Mouse (Mus musculus): Measurements from ENCODE around the gene Yipf2. TPM values are rescaled to one million over a fixed set of nuclear protein-coding genes. Genes with fewer than 3 reads are reported as not detected.

Yipf2 gene
- total and polyA plus RNA-seq, 3 experiments = 16.6 to 21.2 (median 17.5) TPM

DNA sequence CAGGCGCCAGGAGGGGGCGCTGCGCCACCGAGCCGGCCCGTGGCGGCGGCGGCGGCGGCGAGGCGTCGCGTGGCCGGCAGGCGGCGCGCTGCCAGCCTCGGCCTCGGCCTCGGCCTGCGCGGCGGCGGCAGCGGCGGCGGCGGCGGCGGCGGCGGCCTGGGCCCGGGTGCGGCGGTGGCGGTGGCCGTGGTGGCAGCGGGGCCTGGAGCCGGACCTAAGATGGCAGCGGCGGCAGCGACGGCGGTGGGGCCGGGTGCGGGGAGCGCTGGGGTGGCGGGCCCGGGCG is 45.9 kb downstream of the Yipf2 start, which contains the start of gene Carm1:
Carm1 (plus strand) TSS at position 106 of the 286 bp plus-strand sequence.
- peaks cover 5 to 32% of the 10 kb centered on the region in 2 experiments; a peak in 3 of 4 replicates for H3K4me1 ChIP-seq (ENCODE audit: control insufficient read depth in 1 of 2, insufficient read depth in 2 of 2)
- peak within 1 kb of the TSS; percentile 82 for H3K4me2 ChIP-seq (ENCODE audit: insufficient read depth, low read depth, poor library complexity, severe bottlenecking)
- in situ Hi-C loops (cut with MboI; ENCODE audit: low pct_ligation_motif_present, low pct_unique_long_range_greater_than_20kb, low sequenced_read_pairs) = loop anchor here (5.0 kb wide), 1 partner anchor 46 kb away; the partner anchor contains the start of genes Timm29 and Yipf2

DNA sequence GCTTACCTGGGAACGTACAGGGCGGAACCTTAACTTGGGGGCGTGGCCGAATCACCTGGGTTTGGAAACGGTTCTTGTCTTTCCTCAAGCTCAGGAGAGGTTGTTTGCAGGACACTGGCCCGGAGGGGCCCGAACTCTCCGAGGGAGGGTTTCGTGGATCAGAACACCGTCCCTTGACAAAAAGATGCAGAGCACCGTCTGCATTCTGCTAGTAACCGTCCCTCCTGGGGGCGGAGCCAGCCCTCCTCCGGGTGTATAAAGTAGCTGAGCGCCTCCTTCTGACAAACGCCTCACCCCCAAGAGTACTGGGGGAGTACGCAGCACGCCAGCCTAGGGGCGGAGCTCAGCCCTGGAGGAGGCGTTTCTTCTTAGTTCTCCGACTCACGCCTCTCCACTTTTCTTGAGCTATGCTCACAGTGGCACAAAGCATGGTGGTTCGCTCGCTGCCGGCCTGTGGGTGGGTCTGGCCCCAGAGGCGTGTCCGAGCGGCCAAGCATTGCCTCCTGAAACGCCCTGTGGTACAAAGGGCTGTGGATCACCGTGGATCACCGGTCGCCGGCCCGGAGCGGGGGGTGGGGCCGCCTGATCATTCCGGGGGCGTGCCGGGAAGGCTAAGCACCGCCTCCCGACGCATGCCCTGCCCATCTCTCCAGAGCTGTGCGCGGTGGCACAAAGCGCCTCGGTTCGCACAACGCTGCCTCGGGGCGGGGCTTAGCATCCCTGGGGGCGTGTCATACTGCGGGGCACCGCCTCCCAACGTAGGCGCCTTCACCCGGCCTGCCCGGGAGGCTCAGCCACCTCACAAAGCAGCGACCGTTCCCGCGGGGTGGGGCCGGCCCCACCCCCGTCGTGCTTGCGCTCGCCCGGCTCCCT is 46.5 kb downstream of the Yipf2 start:
- H3K9me3 ChIP-seq (replicated peaks; ENCODE audit: low read length) = no peaks in the 10 kb centered on the region
- peak overlapping the region; percentile 61 to 82 (median 74) for H3K4me3 ChIP-seq (replicated peaks in 1 of 3; ENCODE audit: low read depth in 2 of 3, low read length in 2 of 3, poor library complexity in 1 of 3)
- in situ Hi-C loops (cut with MboI; ENCODE audit: low pct_ligation_motif_present, low pct_unique_long_range_greater_than_20kb, low sequenced_read_pairs) = loop anchor here (5.0 kb wide), 1 partner anchor 46 kb away; the partner anchor contains the start of genes Timm29 and Yipf2
- H3K27ac ChIP-seq (ENCODE audit: insufficient read depth, low read depth) = peak overlapping the region; percentile 67
- DNase-seq (ENCODE audit: extremely low read depth) = peak; percentile 97
- peak overlapping the region; percentile 69 for H3K4me2 ChIP-seq (ENCODE audit: insufficient read depth, low read depth, poor library complexity, severe bottlenecking)
- dilution Hi-C loops (cut with MboI; ENCODE audit: extremely low pct_ligation_motif_present, extremely low pct_unique_long_range_greater_than_20kb, low sequenced_read_pairs) = no loop called here
- peak overlapping the region; percentile 45; the same call in 1 of the 2 replicates for H3K9ac ChIP-seq (ENCODE audit: insufficient read depth, low read depth)
- peaks cover 25% of the 10 kb centered on the region for H3K79me2 ChIP-seq (replicated peaks; ENCODE audit: control insufficient read depth, extremely low read depth, insufficient read depth, poor library complexity, severe bottlenecking)
- no peaks in the 10 kb centered on the region for H3K27me3 ChIP-seq (replicated peaks)
- peaks cover 4 to 24% of the 10 kb centered on the region in 2 experiments for H3K36me3 ChIP-seq (replicated peaks in 1 of 2; ENCODE audit: control insufficient read depth in 1 of 2, insufficient read depth in 1 of 2, low read length in 1 of 2)
- TF ChIP-seq TCF12 (IDR thresholded peaks at IDR 0.05; ENCODE audit: low read depth, low read length) (peak; percentile 41; the same call in 1 of the 2 replicates), EP300 (IDR thresholded peaks at IDR 0.05; ENCODE audit: low read length) (no peak), ELF1 (IDR thresholded peaks at IDR 0.05; ENCODE audit: low read depth, low read length) (no peak), POLR2A (IDR thresholded peaks at IDR 0.05; ENCODE audit: low read depth, low read length) (peak; percentile 51; the same call in 1 of the 2 replicates), UBTF (IDR thresholded peaks at IDR 0.05; ENCODE audit: low read depth, low read length) (peak; percentile 53; the same call in 1 of the 2 replicates), SIN3A (IDR thresholded peaks at IDR 0.05; ENCODE audit: low read length) (peak; percentile 67), HCFC1 (IDR thresholded peaks at IDR 0.05; ENCODE audit: low read depth, low read length) (peak; percentile 55), CTCF (conservative IDR thresholded peaks at IDR 0.05 in 1 of 2, IDR thresholded peaks at IDR 0.05 in 1 of 2; ENCODE audit: low read depth in 2 of 2, low read length in 2 of 2) (peak in 1 of 2 experiments; percentile 36; a peak in 2 of 4 replicates), MAZ (IDR thresholded peaks at IDR 0.05; ENCODE audit: low read depth, low read length) (peak; percentile 82; the same call in 1 of the 2 replicates), TBP (conservative IDR thresholded peaks at IDR 0.05; ENCODE audit: low read depth, low read length) (peak; percentile 84), ZNF384 (IDR thresholded peaks at IDR 0.05; ENCODE audit: low read depth, low read length) (no peak), NELFE (IDR thresholded peaks at IDR 0.05; ENCODE audit: low read depth, low read length) (0 out of 2 replicates have a peak, but pooled peaks have one; percentile 16), CHD2 (IDR thresholded peaks at IDR 0.05; ENCODE audit: low read length) (0 out of 2 replicates have a peak, but pooled peaks have one; percentile 37), ZMIZ1 (IDR thresholded peaks at IDR 0.05; ENCODE audit: low read depth, low read length) (no peak), MEF2A (IDR thresholded peaks at IDR 0.05; ENCODE audit: borderline replicate concordance, low read depth, low read length) (peak; percentile 32; the same call in 1 of the 2 replicates), MXI1 (IDR thresholded peaks at IDR 0.05; ENCODE audit: low read depth, low read length) (peak; percentile 63), NRF1 (IDR thresholded peaks at IDR 0.05; ENCODE audit: low read depth, low read length) (peak; percentile 84)
- H3K4me1 ChIP-seq (ENCODE audit: control insufficient read depth in 1 of 2, insufficient read depth in 2 of 2) = peaks cover 5 to 29% of the 10 kb centered on the region in 2 experiments; a peak in 3 of 4 replicates

More for the DNA sequence above, 45.9 kb downstream of the Yipf2 start, which contains the start of gene Carm1:
- Histone ChIP-seq H3K9ac (ENCODE audit: insufficient read depth, low read depth) (peak within 1 kb of the TSS; percentile 90), H3K4me3 (replicated peaks in 1 of 3; ENCODE audit: low read depth in 2 of 3, low read length in 2 of 3, poor library complexity in 1 of 3) (peak within 1 kb of the TSS; percentile 83 to 96 (median 87)), H3K27me3 (replicated peaks) (no peaks in the 10 kb centered on the region), H3K27ac (ENCODE audit: insufficient read depth, low read depth) (peak within 1 kb of the TSS; percentile 68), H3K9me3 (replicated peaks; ENCODE audit: low read length) (no peaks in the 10 kb centered on the region), H3K79me2 (replicated peaks; ENCODE audit: control insufficient read depth, extremely low read depth, insufficient read depth, poor library complexity, severe bottlenecking) (peaks cover 25% of the 10 kb centered on the region), H3K36me3 (replicated peaks in 1 of 2; ENCODE audit: control insufficient read depth in 1 of 2, insufficient read depth in 1 of 2, low read length in 1 of 2) (peaks cover 8 to 29% of the 10 kb centered on the region in 2 experiments)
- TF ChIP-seq SMC3 (IDR thresholded peaks at IDR 0.05; ENCODE audit: low read depth, low read length) (peak; percentile 32; the same call in 1 of the 2 replicates), RAD21 (IDR thresholded peaks at IDR 0.05; ENCODE audit: low read depth, low read length) (peak; percentile 18), RCOR1 (conservative IDR thresholded peaks at IDR 0.05; ENCODE audit: low read depth, low read length) (no peak), KAT2A (IDR thresholded peaks at IDR 0.05; ENCODE audit: insufficient replicate concordance, low read length) (no peak), CTCF (conservative IDR thresholded peaks at IDR 0.05 in 1 of 2, IDR thresholded peaks at IDR 0.05 in 1 of 2; ENCODE audit: low read depth in 2 of 2, low read length in 2 of 2) (peak in 1 of 2 experiments; percentile 90; a peak in 1 of 4 replicates)
- DNase-seq (ENCODE audit: extremely low read depth) = no peak
- dilution Hi-C loops (cut with MboI; ENCODE audit: extremely low pct_ligation_motif_present, extremely low pct_unique_long_range_greater_than_20kb, low sequenced_read_pairs) = no loop called here

Data from CH12.LX (cell line).